Mouse (Mus musculus) intestine, embryonic 14.5 days (tissue): Measurements from ENCODE around the gene Phf21a. TPM values are rescaled to one million over a fixed set of nuclear protein-coding genes. Genes with fewer than 3 reads are reported as not detected.

Experiments
- ATAC-seq: fragments of 200-750 bp; cut with Nextera tagmentation; replicated peaks from 2 replicates; pipeline ENCODE4 v1.8.0; 2017; ENCODE audit warnings: low read depth, moderate number of reproducible peaks, moderate TSS enrichment, moderate library complexity; ENCODE audit not compliant: low FRiP score, low TSS enrichment
- DNase-seq: peaks from one replicate; pipeline ENCODE4 v3.0.0-alpha.2; 2018; ENCODE audit warnings: low spot score
- H3K27ac ChIP-seq: fragments of 300-500 bp; sonication (generic); 2 replicates; pipeline ENCODE4 v1.5.1; 2014; ENCODE audit warnings: low read depth, mild to moderate bottlenecking, control low read depth
- H3K27me3 ChIP-seq: fragments of 300-500 bp; sonication (generic); replicated peaks from 2 replicates; pipeline ENCODE4 v1.6.1; 2014; ENCODE audit warnings: low read length, control low read depth; ENCODE audit not compliant: control insufficient read depth, insufficient read depth
- H3K36me3 ChIP-seq: fragments of 300-500 bp; sonication (generic); 2 replicates; pipeline ENCODE4 v1.6.1; 2014; ENCODE audit warnings: low read length, control low read depth; ENCODE audit not compliant: control insufficient read depth, insufficient read depth
- H3K4me1 ChIP-seq: fragments of 300-500 bp; sonication (generic); replicated peaks from 2 replicates; pipeline ENCODE4 v1.6.1; 2014; ENCODE audit warnings: low read length, control low read depth, mixed read lengths; ENCODE audit not compliant: control insufficient read depth, insufficient read depth
- H3K4me2 ChIP-seq: fragments of 300-500 bp; sonication (generic); 2 replicates; pipeline ENCODE4 v1.6.1; 2014; ENCODE audit warnings: low read length
- H3K4me3 ChIP-seq: fragments of 300-500 bp; sonication (generic); 2 replicates; pipeline ENCODE4 v1.5.1; 2014; ENCODE audit warnings: low read depth, low read length, control low read depth, mixed read lengths
- H3K9ac ChIP-seq: fragments of 300-500 bp; sonication (generic); 2 replicates; pipeline ENCODE4 v1.6.1; 2014; ENCODE audit warnings: mild to moderate bottlenecking, low read length
- H3K9me3 ChIP-seq: fragments of 300-500 bp; sonication (generic); 2 replicates; pipeline ENCODE4 v1.6.1; 2016; ENCODE audit warnings: low read length, control low read depth; ENCODE audit not compliant: control insufficient read depth
- WGBS: fragments of 180-500 bp; shearing (Covaris S2); extraction: QIAGEN DNeasy Blood & Tissue Kit; methylation state at CpG from one replicate; pipeline ENCODE4 v1.1.7; 2014; 5-methylcytosine and 5-hydroxymethylcytosine counted together
- polyA plus RNA-seq: library from polyadenylated mRNA; unstranded; fragments of >200 nt; fragmentation: Nextera tagmentation; extraction: Ambion mirVana; gene quantifications from 2 replicates; pipeline ENCODE4 v1.2.1, GENCODE M21; 2014

Phf21a gene
- polyA plus RNA-seq, 1 experiment from 2014 or later: 27.5 TPM

GRCm38 (mm10) chr2:92370821-92371805 is 278.2 kb downstream of the Phf21a start:
- peaks cover 19% of the 10 kb centered on the region for H3K27me3 ChIP-seq
- H3K4me3 ChIP-seq: peak overlapping the region; percentile 38
- ATAC-seq (peak; percentile 68), DNase-seq (peak; percentile 85)
- WGBS: 4% methylated on average over 43 of the region's 45 CpGs
- no peaks in the 10 kb centered on the region for H3K36me3 ChIP-seq
- no peak overlapping the region; the same call in 1 of the 2 replicates for H3K27ac ChIP-seq
- H3K9ac ChIP-seq: peak overlapping the region; percentile 45
- no peaks in the 10 kb centered on the region for H3K9me3 ChIP-seq
- peaks cover 22% of the 10 kb centered on the region for H3K4me1 ChIP-seq
- peak overlapping the region; percentile 70 for H3K4me2 ChIP-seq

- DNase-seq (no peak), ATAC-seq (no peak)
- Histone ChIP-seq H3K9me3 (no peaks in the 10 kb centered on the region), H3K4me1 (peaks cover 26% of the 10 kb centered on the region), H3K27ac (no peak overlapping the region; the same call in 1 of the 2 replicates), H3K9ac (no peak overlapping the region), H3K4me2 (no peak overlapping the region), H3K36me3 (no peaks in the 10 kb centered on the region), H3K27me3 (peaks cover 19% of the 10 kb centered on the region), H3K4me3 (no peak overlapping the region)
- 32% methylated on average over 10 of the region's 10 CpGs for WGBS
Measured at GRCm38 (mm10) chr2:92371971-92372690, 279.2 kb downstream of the Phf21a start.

- no peaks in the 10 kb centered on the region for H3K9me3 ChIP-seq
- peaks cover 2% of the 10 kb centered on the region; the same call in 1 of the 2 replicates for H3K36me3 ChIP-seq
- H3K27ac ChIP-seq: no peak overlapping the region
- H3K4me3 ChIP-seq: no peak overlapping the region
- DNase-seq (no peak), ATAC-seq (no peak)
- no peak overlapping the region for H3K4me2 ChIP-seq
- H3K9ac ChIP-seq: no peak overlapping the region
- peaks cover 26% of the 10 kb centered on the region for H3K4me1 ChIP-seq
- WGBS: 51% methylated on average over 9 of the region's 9 CpGs
- peaks cover 19% of the 10 kb centered on the region for H3K27me3 ChIP-seq
Measured at GRCm38 (mm10) chr2:92372767-92373436, 280.0 kb downstream of the Phf21a start.

GRCm38 (mm10) chr2:92373437-92373813 is 280.5 kb downstream of the Phf21a start:
- 81% methylated on average over 11 of the region's 11 CpGs for WGBS
- Histone ChIP-seq H3K9me3 (no peaks in the 10 kb centered on the region), H3K27me3 (peaks cover 19% of the 10 kb centered on the region), H3K27ac (no peak overlapping the region), H3K9ac (no peak overlapping the region), H3K36me3 (peaks cover 7% of the 10 kb centered on the region), H3K4me2 (no peak overlapping the region), H3K4me3 (no peak overlapping the region), H3K4me1 (peaks cover 26% of the 10 kb centered on the region)
- ATAC-seq (no peak), DNase-seq (no peak)

GRCm38 (mm10) chr2:92374514-92374913 is 281.6 kb downstream of the Phf21a start, which contains the start of the genes Pex16 and Large2:
Gene Pex16 (plus strand): TSS chr2:92374676.
Gene Large2 (minus strand): TSS chr2:92374869.
- Histone ChIP-seq H3K4me3 (peak within 1 kb of the TSS; percentile 88), H3K9me3 (no peaks in the 10 kb centered on the region), H3K36me3 (peaks cover 18% of the 10 kb centered on the region), H3K27me3 (peaks cover 15% of the 10 kb centered on the region), H3K4me1 (peaks cover 26% of the 10 kb centered on the region), H3K9ac (peak within 1 kb of the TSS; percentile 64), H3K4me2 (peak within 1 kb of the TSS; percentile 95), H3K27ac (peak within 1 kb of the TSS; percentile 58)
- WGBS: 2% methylated on average over 16 of the region's 16 CpGs
- ATAC-seq (no peak; the same call in 1 of the 2 replicates), DNase-seq (no peak)

GRCm38 (mm10) chr2:92375099-92375623 is 282.2 kb downstream of the Phf21a start:
- peak overlapping the region; percentile 88 for H3K4me3 ChIP-seq
- peak; percentile 86 for ATAC-seq
- H3K4me1 ChIP-seq: peaks cover 26% of the 10 kb centered on the region

GRCm38 (mm10) chr2:92375788-92376187 is 282.9 kb downstream of the Phf21a start:
- ATAC-seq (no peak), DNase-seq (no peak)
- Histone ChIP-seq H3K9me3 (no peaks in the 10 kb centered on the region), H3K27ac (peak overlapping the region; percentile 58), H3K27me3 (peaks cover 8% of the 10 kb centered on the region; the same call in 1 of the 2 replicates), H3K4me2 (peak overlapping the region; percentile 95), H3K36me3 (peaks cover 30% of the 10 kb centered on the region), H3K4me1 (peaks cover 23% of the 10 kb centered on the region), H3K9ac (peak overlapping the region; percentile 64), H3K4me3 (peak overlapping the region; percentile 88)
- 12% methylated on average over 10 of the region's 10 CpGs for WGBS

More at GRCm38 (mm10) chr2:92375099-92375623, 282.2 kb downstream of the Phf21a start:
- H3K27ac ChIP-seq: peak overlapping the region; percentile 58
- peak overlapping the region; percentile 95 for H3K4me2 ChIP-seq
- H3K9ac ChIP-seq: peak overlapping the region; percentile 64
- peak; percentile 94 for DNase-seq
- under 1% methylated on average over 28 of the region's 29 CpGs for WGBS
- H3K36me3 ChIP-seq: peaks cover 24% of the 10 kb centered on the region
- peaks cover 14% of the 10 kb centered on the region for H3K27me3 ChIP-seq
- no peaks in the 10 kb centered on the region for H3K9me3 ChIP-seq

GRCm38 (mm10) chr2:92376300-92376699 is 283.4 kb downstream of the Phf21a start:
- DNase-seq: no peak
- WGBS: 84% methylated on average over 6 of the region's 6 CpGs

More at GRCm38 (mm10) chr2:92376300-92376699, 283.4 kb downstream of the Phf21a start:
- Histone ChIP-seq H3K4me3 (peak overlapping the region; percentile 88), H3K27ac (no peak overlapping the region), H3K4me1 (peaks cover 18% of the 10 kb centered on the region), H3K9ac (no peak overlapping the region; the same call in 1 of the 2 replicates), H3K4me2 (peak overlapping the region; percentile 95), H3K27me3 (peaks cover 4% of the 10 kb centered on the region; the same call in 1 of the 2 replicates), H3K9me3 (no peaks in the 10 kb centered on the region), H3K36me3 (peaks cover 35% of the 10 kb centered on the region)
- ATAC-seq: no peak
